Mouse (Mus musculus) forebrain, embryonic 11.5 days (tissue): ENCODE data around the gene Gprasp2. TPM values are rescaled to one million over a fixed set of nuclear protein-coding genes. Genes with fewer than 3 reads are reported as not detected.
"Not testable (repeated sequence)": the region's sequence is repeated elsewhere in the genome, so short reads cannot be mapped to it uniquely, and the experiment has no call there.

Source experiments
- ATAC-seq: fragments of 200-750 bp; cut with Nextera tagmentation; replicated peaks from 2 replicates; pipeline ENCODE4 v1.8.0; 2017; ENCODE audit warnings: moderate TSS enrichment; ENCODE audit not compliant: low FRiP score
- DNase-seq: peaks from one replicate; pipeline ENCODE4 v3.0.0-alpha.2; 2017; ENCODE audit warnings: low spot score
- H3K27ac ChIP-seq: fragments of 300-500 bp; sonication (generic); 2 replicates; pipeline ENCODE4 v1.5.1; 2014; ENCODE audit warnings: low read depth, low read length
- H3K27me3 ChIP-seq: fragments of 300-500 bp; sonication (generic); 2 replicates; pipeline ENCODE4 v1.6.1; 2014; ENCODE audit warnings: mild to moderate bottlenecking, low read length, mixed read lengths; ENCODE audit not compliant: control insufficient read depth, insufficient read depth
- H3K36me3 ChIP-seq: fragments of 300-500 bp; sonication (generic); 2 replicates; pipeline ENCODE4 v1.6.1; 2014; ENCODE audit warnings: mild to moderate bottlenecking, low read length, moderate library complexity, mixed read lengths; ENCODE audit not compliant: control insufficient read depth, insufficient read depth
- H3K4me1 ChIP-seq: fragments of 300-500 bp; sonication (generic); replicated peaks from 2 replicates; pipeline ENCODE4 v1.6.1; 2014; ENCODE audit warnings: low read length, mixed read lengths; ENCODE audit not compliant: control insufficient read depth, insufficient read depth
- H3K4me2 ChIP-seq: fragments of 300-500 bp; sonication (generic); 2 replicates; pipeline ENCODE4 v1.6.1; 2014; ENCODE audit warnings: low read depth, mild to moderate bottlenecking, low read length, moderate library complexity, mixed read lengths; ENCODE audit not compliant: severe bottlenecking
- H3K4me3 ChIP-seq: fragments of 300-500 bp; sonication (generic); 2 replicates; pipeline ENCODE4 v1.5.1; 2014; ENCODE audit warnings: low read depth, low read length
- H3K9ac ChIP-seq: fragments of 300-500 bp; sonication (generic); 2 replicates; pipeline ENCODE4 v1.6.1; 2014; ENCODE audit warnings: low read length
- H3K9me3 ChIP-seq: fragments of 300-500 bp; sonication (generic); 2 replicates; pipeline ENCODE4 v1.6.1; 2016; ENCODE audit warnings: low read length, mixed read lengths; ENCODE audit not compliant: control insufficient read depth
- WGBS: fragments of 180-500 bp; shearing (Covaris S2); extraction: QIAGEN DNeasy Blood & Tissue Kit; methylation state at CpG from one replicate; pipeline ENCODE4 v1.1.7; 2014; 5-methylcytosine and 5-hydroxymethylcytosine counted together
- polyA plus RNA-seq: library from polyadenylated mRNA; unstranded; fragments of >200 nt; fragmentation: Nextera tagmentation; extraction: Ambion mirVana; gene quantifications from 2 replicates; pipeline ENCODE4 v1.2.1, GENCODE M21; 2014

Gprasp2 gene
- polyA plus RNA-seq, 1 experiment from 2014 or later: 41.2 TPM

GRCm38 (mm10) chrX:135835896-135836295 is 2.9 kb upstream of the Gprasp2 start:
- WGBS: 61% methylated on average over 1 of the region's 1 CpGs
- ATAC-seq, H3K4me3 ChIP-seq, H3K27me3 ChIP-seq, H3K9ac ChIP-seq, H3K4me2 ChIP-seq, H3K27ac ChIP-seq, DNase-seq, H3K36me3 ChIP-seq, H3K9me3 ChIP-seq, H3K4me1 ChIP-seq: not testable (repeated sequence)

- DNase-seq (no peak), ATAC-seq (no peak)
- Histone ChIP-seq H3K36me3 (no peaks in the 10 kb centered on the region), H3K27ac (no peak overlapping the region), H3K9me3 (no peaks in the 10 kb centered on the region), H3K4me2 (no peak overlapping the region), H3K4me3 (no peak overlapping the region), H3K9ac (no peak overlapping the region), H3K4me1 (no peaks in the 10 kb centered on the region), H3K27me3 (no peaks in the 10 kb centered on the region)
- 82% methylated on average over 2 of the region's 2 CpGs for WGBS
Observed at GRCm38 (mm10) chrX:135837896-135838295, 938 bp upstream of the Gprasp2 start.

GRCm38 (mm10) chrX:135839397-135840391 is 860 bp downstream of the Gprasp2 start:
- WGBS: 24% methylated on average over 16 of the region's 17 CpGs
- DNase-seq: peak; percentile 56
- H3K27me3 ChIP-seq, H3K27ac ChIP-seq, H3K9me3 ChIP-seq, H3K36me3 ChIP-seq, H3K4me1 ChIP-seq: not testable (repeated sequence)
- H3K4me3 ChIP-seq: peak overlapping the region; percentile 37
- H3K9ac ChIP-seq: peak overlapping the region; percentile 32
- peak; percentile 50 for ATAC-seq
- peak overlapping the region; percentile 55 for H3K4me2 ChIP-seq

- H3K9ac ChIP-seq, H3K27ac ChIP-seq, ATAC-seq, H3K36me3 ChIP-seq, H3K27me3 ChIP-seq, DNase-seq, H3K9me3 ChIP-seq, H3K4me1 ChIP-seq, H3K4me3 ChIP-seq, H3K4me2 ChIP-seq: not testable (repeated sequence)
- WGBS: 81% methylated on average over 9 of the region's 9 CpGs
Observed at GRCm38 (mm10) chrX:135866806-135867205, 28.0 kb downstream of the Gprasp2 start.

- H3K9me3 ChIP-seq: no peaks in the 10 kb centered on the region
- H3K27me3 ChIP-seq: no peaks in the 10 kb centered on the region
- H3K9ac ChIP-seq: no peak overlapping the region
- H3K36me3 ChIP-seq: no peaks in the 10 kb centered on the region
- no peak overlapping the region for H3K4me2 ChIP-seq
- H3K27ac ChIP-seq: no peak overlapping the region
- WGBS: 89% methylated on average over 1 of the region's 1 CpGs
- no peak for DNase-seq
- ATAC-seq: no peak
- no peak overlapping the region for H3K4me3 ChIP-seq
- H3K4me1 ChIP-seq: no peaks in the 10 kb centered on the region
Observed at GRCm38 (mm10) chrX:135876679-135877078, 37.8 kb downstream of the Gprasp2 start.

- Histone ChIP-seq H3K4me2 (no peak overlapping the region), H3K36me3 (no peaks in the 10 kb centered on the region), H3K9ac (no peak overlapping the region), H3K9me3 (no peaks in the 10 kb centered on the region), H3K4me3 (no peak overlapping the region), H3K27ac (no peak overlapping the region), H3K27me3 (no peaks in the 10 kb centered on the region), H3K4me1 (no peaks in the 10 kb centered on the region)
- ATAC-seq (no peak), DNase-seq (no peak)
- WGBS: 100% methylated on average over 1 of the region's 1 CpGs
Observed at GRCm38 (mm10) chrX:135879626-135880025, 40.8 kb downstream of the Gprasp2 start.

- DNase-seq (peak; percentile 87), ATAC-seq (peak; percentile 97)
- Histone ChIP-seq H3K9ac (peak overlapping the region; percentile 74), H3K9me3 (no peaks in the 10 kb centered on the region), H3K4me1 (no peaks in the 10 kb centered on the region), H3K36me3 (no peaks in the 10 kb centered on the region), H3K4me2 (peak overlapping the region; percentile 48), H3K27ac (0 out of 2 replicates have a peak overlapping the region, but pooled peaks have one; percentile 37), H3K27me3 (no peaks in the 10 kb centered on the region), H3K4me3 (peak overlapping the region; percentile 58)
- 22% methylated on average over 26 of the region's 41 CpGs for WGBS
Observed at GRCm38 (mm10) chrX:135885411-135886233, 46.8 kb downstream of the Gprasp2 start.

- no peaks in the 10 kb centered on the region for H3K36me3 ChIP-seq
- H3K9me3 ChIP-seq: no peaks in the 10 kb centered on the region
- no peaks in the 10 kb centered on the region for H3K27me3 ChIP-seq
- ATAC-seq: no peak
- peak overlapping the region; percentile 48 for H3K4me2 ChIP-seq
- H3K4me1 ChIP-seq: no peaks in the 10 kb centered on the region
- DNase-seq: no peak
- peak overlapping the region; percentile 74 for H3K9ac ChIP-seq
- peak overlapping the region; percentile 58 for H3K4me3 ChIP-seq
- H3K27ac ChIP-seq: 0 out of 2 replicates have a peak overlapping the region, but pooled peaks have one; percentile 37
- WGBS: 29% methylated on average over 10 of the region's 11 CpGs
Observed at GRCm38 (mm10) chrX:135886234-135886585, 47.4 kb downstream of the Gprasp2 start.
